Mouse (Mus musculus) forebrain, postnatal 0 days (tissue): ENCODE measurements around the gene Ociad1. TPM values are rescaled to one million over a fixed set of nuclear protein-coding genes. Genes with fewer than 3 reads are reported as not detected.

Experiments
- ATAC-seq: fragments of 200-750 bp; cut with Nextera tagmentation; 2 replicates; pipeline ENCODE4 v1.8.0; 2017; ENCODE audit warnings: mild to moderate bottlenecking, moderate library complexity
- DNase-seq: peaks from one replicate; pipeline ENCODE4 v3.0.0-alpha.2; 2015
- H3K27ac ChIP-seq: fragments of 300-500 bp; sonication (generic); 2 replicates; pipeline ENCODE4 v1.5.1; 2014; ENCODE audit warnings: low read depth, mild to moderate bottlenecking, antibody characterized with exemption, low read length, moderate library complexity, mixed read lengths
- H3K27me3 ChIP-seq: fragments of 300-500 bp; sonication (generic); 2 replicates; pipeline ENCODE4 v1.6.1; 2014; ENCODE audit warnings: mild to moderate bottlenecking, low read length, mixed read lengths; ENCODE audit not compliant: insufficient read depth
- H3K36me3 ChIP-seq: fragments of 300-500 bp; sonication (generic); 2 replicates; pipeline ENCODE4 v1.6.1; 2014; ENCODE audit warnings: mild to moderate bottlenecking, moderate library complexity; ENCODE audit not compliant: insufficient read depth
- H3K4me1 ChIP-seq: fragments of 300-500 bp; sonication (generic); 2 replicates; pipeline ENCODE4 v1.6.1; 2014; ENCODE audit warnings: antibody characterized with exemption; ENCODE audit not compliant: insufficient read depth
- H3K4me2 ChIP-seq: fragments of 300-500 bp; sonication (generic); 2 replicates; pipeline ENCODE4 v1.6.1; 2014; ENCODE audit warnings: low read depth, mild to moderate bottlenecking, moderate library complexity
- H3K4me3 ChIP-seq: fragments of 300-500 bp; sonication (generic); 2 replicates; pipeline ENCODE4 v1.5.1; 2014; ENCODE audit warnings: low read depth, low read length, mixed read lengths
- H3K9ac ChIP-seq: fragments of 300-500 bp; sonication (generic); 2 replicates; pipeline ENCODE4 v1.6.1; 2014; ENCODE audit warnings: mild to moderate bottlenecking
- H3K9me3 ChIP-seq: fragments of 300-500 bp; sonication (generic); 2 replicates; pipeline ENCODE4 v1.6.1; 2016; ENCODE audit warnings: low read length
- CTCF ChIP-seq: sonication (generic); IDR thresholded peaks from 2 replicates; pipeline ENCODE4 v1.5.1; 2016; ENCODE audit warnings: antibody characterized with exemption, control low read depth, low read depth
- WGBS: fragments of 180-500 bp; shearing (Covaris S2); extraction: QIAGEN DNeasy Blood & Tissue Kit; methylation state at CpG from one replicate; pipeline ENCODE4 v1.1.7; 2014; 5-methylcytosine and 5-hydroxymethylcytosine counted together
- polyA plus RNA-seq: library from polyadenylated mRNA; unstranded; fragments of >200 nt; fragmentation: Nextera tagmentation; extraction: Ambion mirVana; gene quantifications from 2 replicates; pipeline ENCODE4 v1.2.1, GENCODE M21; 2015
- total RNA-seq: library from RNA; depleted of rRNA; stranded (reverse); fragments of >200 nt; gene quantifications from 2 replicates; pipeline ENCODE4 v1.2.3, GENCODE M21; 2014

Gene Ociad1
- total and polyA plus RNA-seq, 2 experiments from 2014 or later = 237 to 379 TPM

DNA sequence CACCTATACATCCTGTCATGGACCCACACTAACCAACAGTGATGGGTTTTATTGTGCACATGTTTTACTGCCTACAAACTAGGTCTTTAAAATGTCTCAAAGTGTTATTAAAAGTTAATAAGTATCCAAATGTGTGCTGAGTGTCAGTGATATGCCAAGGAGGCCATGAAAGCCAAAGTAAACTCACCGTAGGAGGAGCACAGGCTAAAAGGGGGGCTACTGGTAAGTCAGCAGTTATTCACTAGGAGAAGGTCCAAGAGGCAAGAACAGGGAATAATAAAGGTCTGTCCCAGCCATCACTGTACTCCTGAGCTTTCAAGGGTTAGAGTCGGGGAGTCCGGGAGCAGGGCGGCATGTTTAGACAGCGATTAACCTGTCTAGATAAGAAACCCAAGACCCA, 43.9 kb downstream of the Ociad1 start:
- ATAC-seq (no peak), DNase-seq (no peak)
- Histone ChIP-seq H3K27me3 (no peaks in the 10 kb centered on the region), H3K4me3 (no peak overlapping the region), H3K36me3 (0 out of 2 replicates have a peak, but pooled peaks cover 2% of the 10 kb centered on the region), H3K4me2 (no peak overlapping the region), H3K9me3 (no peaks in the 10 kb centered on the region), H3K27ac (no peak overlapping the region), H3K4me1 (no peaks in the 10 kb centered on the region; the same call in 1 of the 2 replicates), H3K9ac (no peak overlapping the region)
- TF ChIP-seq CTCF = no peak
- 89% methylated on average over 5 of the region's 5 CpGs for WGBS

DNA sequence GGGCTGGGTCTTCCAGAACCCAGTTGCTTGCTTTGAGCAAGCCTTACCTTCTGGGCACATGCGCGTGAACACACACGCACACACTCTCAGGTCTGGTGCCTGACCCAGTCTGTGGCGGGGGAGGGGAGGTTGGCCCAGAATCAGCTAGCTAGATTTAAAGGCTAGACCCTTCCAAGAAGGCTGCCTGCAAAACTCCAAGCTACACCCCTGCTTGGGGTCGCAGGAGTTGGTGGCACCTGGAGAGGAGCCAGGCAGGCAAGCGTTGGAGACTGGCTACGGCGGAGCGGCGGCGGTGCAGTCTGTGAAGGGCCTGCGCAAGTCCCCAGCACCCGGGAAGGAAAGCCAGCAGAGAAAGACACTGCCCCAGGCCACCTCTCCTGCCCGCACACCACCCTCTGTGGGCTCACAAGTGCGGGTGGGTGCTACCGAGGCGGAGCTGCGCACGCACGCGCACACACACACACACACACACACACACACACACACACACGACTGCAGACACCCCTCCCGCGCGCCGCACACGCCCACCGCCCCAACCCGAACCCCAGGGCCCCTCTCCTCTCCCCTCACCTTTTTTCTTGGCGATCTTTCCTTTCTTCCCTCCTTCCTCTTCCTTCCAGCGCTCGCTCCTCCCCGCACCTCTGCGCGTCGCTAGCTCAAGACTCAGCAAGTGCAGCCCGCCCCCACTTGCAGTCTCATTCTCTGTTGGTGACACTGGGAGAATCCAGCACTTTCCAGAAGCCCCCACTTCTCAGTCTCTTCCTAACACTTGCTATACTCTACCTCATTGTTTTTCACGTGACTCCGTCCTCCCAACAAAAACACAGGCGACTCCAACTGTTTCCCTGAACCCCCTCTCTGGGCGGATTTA, 45.6 kb downstream of the Ociad1 start:
- DNase-seq (peak; percentile 76), ATAC-seq (peak; percentile 86)
- H3K9ac ChIP-seq = peak overlapping the region; percentile 65
- WGBS = 2% methylated on average over 41 of the region's 41 CpGs
- H3K9me3 ChIP-seq = no peaks in the 10 kb centered on the region
- no peaks in the 10 kb centered on the region for H3K27me3 ChIP-seq
- H3K4me2 ChIP-seq = peak overlapping the region; percentile 84
- TF ChIP-seq CTCF = no peak
- H3K36me3 ChIP-seq = no peaks in the 10 kb centered on the region
- no peak overlapping the region; the same call in 1 of the 2 replicates for H3K27ac ChIP-seq
- peak overlapping the region; percentile 51 for H3K4me3 ChIP-seq
- H3K4me1 ChIP-seq = no peaks in the 10 kb centered on the region; the same call in 1 of the 2 replicates

DNA sequence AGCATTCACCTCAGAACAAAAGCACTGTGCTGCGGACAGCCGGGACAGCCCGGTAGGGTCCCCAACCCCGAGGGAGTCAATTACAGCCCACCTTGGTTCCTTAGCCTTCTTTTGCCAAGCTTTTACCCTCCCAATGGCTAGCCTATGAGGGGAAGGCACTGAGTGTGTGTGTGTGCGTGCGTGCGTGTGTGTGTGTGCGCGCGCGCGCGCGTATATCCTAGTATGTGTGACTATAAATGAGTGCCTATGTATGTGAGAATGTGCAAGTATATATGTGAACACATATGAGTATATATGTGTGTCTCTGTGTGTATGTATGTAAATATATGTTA, 46.2 kb downstream of the Ociad1 start:
- WGBS = 35% methylated on average over 14 of the region's 14 CpGs
- Histone ChIP-seq H3K4me2 (peak overlapping the region; percentile 84), H3K27ac (no peak overlapping the region; the same call in 1 of the 2 replicates), H3K36me3 (no peaks in the 10 kb centered on the region), H3K27me3 (no peaks in the 10 kb centered on the region), H3K4me1 (no peaks in the 10 kb centered on the region; the same call in 1 of the 2 replicates), H3K9ac (peak overlapping the region; percentile 65), H3K9me3 (no peaks in the 10 kb centered on the region), H3K4me3 (peak overlapping the region; percentile 51)
- ATAC-seq (peak; percentile 73), DNase-seq (peak; percentile 67)
- TF ChIP-seq CTCF = no peak

DNA sequence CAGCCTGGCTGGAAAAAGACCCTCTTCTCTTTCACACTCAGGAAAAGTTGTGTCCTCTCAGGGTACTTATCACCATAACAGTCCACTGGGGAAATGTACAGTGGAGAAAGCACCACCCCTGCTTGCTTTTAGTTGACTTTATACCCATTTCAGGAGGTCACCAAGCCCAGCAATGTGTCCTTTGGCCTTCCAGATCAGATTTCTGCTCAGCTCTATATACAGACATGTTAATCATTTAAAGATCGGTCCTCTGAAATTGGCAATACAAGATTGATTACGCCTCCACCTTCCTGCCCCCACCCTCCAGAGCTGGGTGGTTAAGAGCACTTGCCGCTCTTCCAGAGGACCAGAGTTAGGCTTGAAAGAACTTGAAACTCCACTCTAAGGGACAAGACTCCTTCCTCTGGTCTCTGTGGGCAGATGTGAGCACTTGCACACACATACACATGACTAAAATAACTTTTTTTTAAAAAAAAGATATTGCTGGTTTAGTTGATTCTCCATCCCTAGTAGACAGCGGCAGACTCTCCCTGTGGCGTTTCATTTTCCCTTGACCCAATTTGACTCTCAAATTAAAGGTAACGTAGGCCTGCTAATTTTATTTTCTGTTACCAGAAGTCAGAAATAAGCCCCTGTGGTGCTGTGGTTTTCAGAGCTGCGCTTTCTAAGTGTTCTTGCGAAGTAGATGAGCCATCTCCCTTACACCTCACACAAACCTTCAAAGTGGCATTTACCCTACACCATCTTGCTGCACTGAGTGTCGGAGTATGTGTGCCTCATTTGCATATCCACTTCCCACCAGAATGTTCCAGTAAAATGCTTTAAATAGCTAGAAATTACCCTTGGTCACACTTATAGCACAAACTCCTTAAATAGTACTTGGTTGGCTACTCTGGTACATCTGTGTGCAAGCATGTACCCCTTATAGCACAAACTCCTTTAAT, 47.5 kb downstream of the Ociad1 start:
- Histone ChIP-seq H3K27me3 (no peaks in the 10 kb centered on the region), H3K4me1 (peaks cover 5% of the 10 kb centered on the region), H3K9me3 (no peaks in the 10 kb centered on the region), H3K9ac (no peak overlapping the region), H3K4me3 (no peak overlapping the region), H3K27ac (no peak overlapping the region), H3K36me3 (no peaks in the 10 kb centered on the region), H3K4me2 (no peak overlapping the region)
- no peak for ATAC-seq
- DNase-seq = no peak
- 89% methylated on average over 9 of the region's 9 CpGs for WGBS
- no peak for TF ChIP-seq CTCF

DNA sequence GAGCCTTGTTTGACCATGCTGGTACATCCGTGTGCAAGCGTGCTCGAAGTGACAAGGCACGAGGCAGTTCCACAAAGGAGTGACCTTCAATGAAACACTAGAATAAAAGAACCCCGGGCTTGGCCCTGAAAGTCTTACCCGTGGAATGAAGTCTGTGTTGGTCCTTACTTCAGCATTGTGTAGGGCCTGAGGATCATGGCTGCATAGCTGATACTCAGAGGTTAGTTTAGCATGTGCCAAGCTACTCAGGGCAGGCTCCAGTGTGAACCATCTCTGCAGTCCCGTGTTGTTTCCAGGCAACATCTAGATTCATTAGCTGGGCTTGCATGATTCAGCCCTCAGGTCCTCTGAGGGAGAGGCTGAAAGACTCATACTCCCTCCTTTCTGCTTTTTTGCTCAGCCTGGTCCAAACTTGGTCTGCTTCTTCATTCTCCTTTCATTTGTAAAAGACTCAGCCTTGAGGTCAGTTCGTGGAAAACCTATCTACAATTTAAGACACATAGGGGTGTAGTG, 48.2 kb downstream of the Ociad1 start, which contains the start of gene Ociad2:
Gene Ociad2 (minus strand): TSS at position 306 of the 513 bp plus-strand sequence.
- TF ChIP-seq CTCF = no peak
- no peak within 1 kb of the TSS for H3K27ac ChIP-seq
- ATAC-seq = no peak
- DNase-seq = no peak
- H3K9ac ChIP-seq = no peak within 1 kb of the TSS
- 78% methylated on average over 8 of the region's 8 CpGs for whole genome bisulfite sequencing
- no peak within 1 kb of the TSS for H3K4me2 ChIP-seq
- peaks cover 5% of the 10 kb centered on the region for H3K4me1 ChIP-seq
- H3K27me3 ChIP-seq = no peaks in the 10 kb centered on the region
- H3K4me3 ChIP-seq = no peak within 1 kb of the TSS
- no peaks in the 10 kb centered on the region for H3K9me3 ChIP-seq
- no peaks in the 10 kb centered on the region for H3K36me3 ChIP-seq

DNA sequence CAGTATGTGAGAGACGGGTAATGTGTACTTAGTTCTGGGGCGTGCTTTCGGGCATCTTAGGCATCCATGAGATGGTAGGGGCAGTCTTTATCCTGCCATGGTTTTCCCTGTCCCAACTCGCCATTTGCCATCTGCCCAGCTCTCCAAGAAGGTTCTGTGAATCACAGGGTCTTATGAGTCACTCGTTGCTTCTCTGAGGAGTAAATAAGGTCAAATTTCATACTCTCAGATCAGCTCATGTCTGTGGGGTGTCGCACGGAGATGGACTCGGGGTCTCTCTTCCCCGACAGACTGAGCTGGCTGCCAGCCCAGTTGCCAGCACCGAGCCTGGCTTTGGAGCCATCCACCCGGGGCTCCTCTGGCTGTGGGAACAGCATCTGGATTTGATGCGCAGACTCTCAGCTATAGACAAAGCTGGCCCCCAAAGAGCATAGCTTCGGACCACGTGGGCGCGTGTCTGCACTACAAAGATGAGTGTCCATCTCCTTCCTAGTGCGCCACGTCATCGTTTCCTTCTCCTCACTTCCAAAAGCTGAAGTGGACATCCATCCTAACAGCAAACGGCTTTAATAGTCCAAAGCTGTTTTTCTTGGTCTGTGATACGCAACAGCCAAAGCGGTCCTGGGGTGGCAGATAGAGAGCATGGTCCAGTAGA, 50.2 kb downstream of the Ociad1 start:
- Histone ChIP-seq H3K36me3 (no peaks in the 10 kb centered on the region), H3K9ac (no peak overlapping the region), H3K27me3 (no peaks in the 10 kb centered on the region), H3K4me2 (no peak overlapping the region), H3K27ac (no peak overlapping the region), H3K4me3 (no peak overlapping the region), H3K9me3 (no peaks in the 10 kb centered on the region), H3K4me1 (peaks cover 5% of the 10 kb centered on the region)
- no peak for TF ChIP-seq CTCF
- ATAC-seq (no peak), DNase-seq (no peak)
- 87% methylated on average over 22 of the region's 22 CpGs for WGBS
